Mouse (Mus musculus) cerebellum, adult 2 months (tissue): ENCODE measurements around the gene Ppie. TPM values are rescaled to one million over a fixed set of nuclear protein-coding genes. Genes with fewer than 3 reads are reported as not detected.
"Not testable (repeated sequence)": the region's sequence is repeated elsewhere in the genome, so short reads cannot be mapped to it uniquely, and the experiment has no call there.

ENCODE experiments used
- DNase-seq, 2 experiments: peaks; one replicate each; pipeline ENCODE4 v3.0.0; 2021
- H3K27ac ChIP-seq: fragments of 200-500 bp; 2 replicates; pipeline ENCODE4 v1.5.1; 2012; ENCODE audit warnings: low read length, control low read depth, inconsistent platforms; ENCODE audit not compliant: insufficient read depth
- H3K27me3 ChIP-seq: fragments of 200-500 bp; 2 replicates; pipeline ENCODE4 v1.6.1; 2012; ENCODE audit warnings: inconsistent platforms, mild to moderate bottlenecking, low read length, moderate library complexity; ENCODE audit not compliant: control insufficient read depth, insufficient read depth
- H3K4me1 ChIP-seq: fragments of 200-500 bp; 2 replicates; pipeline ENCODE4 v1.6.1; 2011; ENCODE audit warnings: low read length; ENCODE audit not compliant: control insufficient read depth, insufficient read depth
- H3K4me3 ChIP-seq: fragments of 200-500 bp; replicated peaks from 2 replicates; pipeline ENCODE3; 2011; ENCODE audit warnings: mild to moderate bottlenecking, low read depth, low read length, control low read depth; ENCODE audit not compliant: insufficient read depth
- CTCF ChIP-seq: fragments of 200-500 bp; IDR thresholded peaks from 2 replicates; pipeline ENCODE4 v1.5.1; 2011; ENCODE audit warnings: low read depth, mild to moderate bottlenecking, control low read depth, low read length, moderate library complexity, borderline replicate concordance; ENCODE audit not compliant: insufficient read depth
- POLR2A ChIP-seq: fragments of 200-500 bp; IDR thresholded peaks from 2 replicates; pipeline ENCODE4 v1.6.1; 2011; ENCODE audit warnings: low read length, control low read depth, borderline replicate concordance; ENCODE audit not compliant: insufficient read depth
- WGBS: fragments of 180-500 bp; shearing (Covaris S2); methylation state at CpG from one replicate; pipeline ENCODE4 v1.1.7; 2018; 5-methylcytosine and 5-hydroxymethylcytosine counted together
- polyA plus RNA-seq: library from polyadenylated mRNA; depleted of rRNA; stranded (reverse); fragments of >200 nt; gene quantifications from 2 replicates; pipeline ENCODE4 v1.2.3, GENCODE M21; 2012

The Ppie gene
- polyA plus RNA-seq, 1 experiment = 24.6 TPM

DNA sequence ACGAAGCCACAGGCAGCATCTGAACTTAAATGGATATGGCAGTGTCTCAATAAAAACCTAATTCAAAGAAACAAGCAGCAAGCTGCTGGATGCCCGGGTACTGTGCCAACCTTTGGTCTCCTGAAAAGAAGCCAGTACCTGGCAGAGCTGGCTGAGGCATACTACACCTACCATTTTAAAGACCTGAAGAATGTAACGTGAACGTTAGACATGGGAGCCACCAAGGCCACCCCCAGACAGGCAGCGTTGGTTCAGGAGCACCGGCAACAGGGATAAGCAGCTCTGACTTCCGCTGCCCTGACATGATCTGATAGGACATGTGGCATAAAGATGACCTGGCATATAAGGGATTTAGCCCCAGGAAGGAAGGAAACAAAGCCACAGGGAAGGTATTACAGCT, 13.1 kb downstream of the Ppie start:
- TF ChIP-seq POLR2A (no peak), CTCF (no peak)
- H3K4me1 ChIP-seq = peaks cover 18% of the 10 kb centered on the region
- H3K27ac ChIP-seq = peak overlapping the region; percentile 63; the same call in 1 of the 2 replicates
- no peak overlapping the region for H3K4me3 ChIP-seq
- 16% methylated on average over 7 of the region's 7 CpGs for WGBS
- H3K27me3 ChIP-seq = no peaks in the 10 kb centered on the region
- DNase-seq = peak; percentile 68

DNA sequence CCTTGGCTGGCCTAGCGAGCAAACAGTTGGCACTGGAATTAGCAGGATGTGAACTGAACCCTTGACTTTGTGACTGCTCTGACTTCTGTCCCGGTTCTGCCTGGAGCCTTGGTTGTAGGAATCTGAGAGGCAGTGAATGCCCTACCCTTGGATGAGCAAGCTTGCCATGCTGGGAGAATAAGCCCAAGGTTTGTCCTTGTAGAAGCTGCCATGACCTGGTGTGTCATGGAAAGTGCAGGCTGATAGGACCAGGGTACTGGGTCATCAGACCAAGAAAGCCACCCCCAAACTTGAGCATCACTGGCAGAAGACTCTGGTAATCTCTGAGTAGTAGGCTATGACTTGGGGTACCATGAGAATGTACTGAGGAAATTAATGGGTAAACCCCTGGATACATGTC, 18.5 kb downstream of the Ppie start:
- Histone ChIP-seq H3K27ac (no peak overlapping the region), H3K4me1 (peaks cover 4% of the 10 kb centered on the region), H3K4me3 (no peak overlapping the region), H3K27me3 (no peaks in the 10 kb centered on the region)
- TF ChIP-seq POLR2A (no peak), CTCF (no peak)
- DNase-seq = no peak
- 86% methylated on average over 2 of the region's 2 CpGs for WGBS

- H3K4me3 ChIP-seq, H3K27me3 ChIP-seq, DNase-seq, H3K4me1 ChIP-seq, H3K27ac ChIP-seq: not testable (repeated sequence)
- 18% methylated on average over 28 of the region's 42 CpGs for WGBS
These were observed 23.1 kb downstream of the Ppie start for GRCm38 (mm10) chr4:123116640-123117039.

- TF ChIP-seq POLR2A = no peak
- no peak for TF ChIP-seq CTCF
- no peak for DNase-seq
- Histone ChIP-seq H3K27ac (no peak within 1 kb of the TSS), H3K27me3 (peaks cover 2% of the 10 kb centered on the region; the same call in 1 of the 2 replicates), H3K4me1 (no peaks in the 10 kb centered on the region), H3K4me3 (peak within 1 kb of the TSS; percentile 37)
- 10% methylated on average over 22 of the region's 22 CpGs for WGBS
These were observed 23.7 kb downstream of the Ppie start, which contains the start of gene Oxct2b for GRCm38 (mm10) chr4:123116011-123116410. Gene Oxct2b (plus strand): TSS chr4:123116266.

- DNase-seq, H3K4me3 ChIP-seq, H3K27me3 ChIP-seq, H3K27ac ChIP-seq, H3K4me1 ChIP-seq: not testable (repeated sequence)
- WGBS = 84% methylated on average over 4 of the region's 4 CpGs
These were observed 25.1 kb downstream of the Ppie start for GRCm38 (mm10) chr4:123114651-123115050.

- Histone ChIP-seq H3K4me1 (no peaks in the 10 kb centered on the region), H3K27ac (no peak overlapping the region), H3K27me3 (peaks cover 2% of the 10 kb centered on the region; the same call in 1 of the 2 replicates), H3K4me3 (no peak overlapping the region)
- 66% methylated on average over 8 of the region's 8 CpGs for WGBS
- no peak for DNase-seq
- TF ChIP-seq POLR2A = no peak
- no peak for TF ChIP-seq CTCF
These were observed 27.5 kb downstream of the Ppie start for GRCm38 (mm10) chr4:123112216-123112764.

- not testable (repeated sequence) for DNase-seq, H3K4me3 ChIP-seq, H3K27me3 ChIP-seq, H3K4me1 ChIP-seq, H3K27ac ChIP-seq
- 80% methylated on average over 10 of the region's 10 CpGs for WGBS
These were observed 28.3 kb downstream of the Ppie start for GRCm38 (mm10) chr4:123111275-123111983.

DNA sequence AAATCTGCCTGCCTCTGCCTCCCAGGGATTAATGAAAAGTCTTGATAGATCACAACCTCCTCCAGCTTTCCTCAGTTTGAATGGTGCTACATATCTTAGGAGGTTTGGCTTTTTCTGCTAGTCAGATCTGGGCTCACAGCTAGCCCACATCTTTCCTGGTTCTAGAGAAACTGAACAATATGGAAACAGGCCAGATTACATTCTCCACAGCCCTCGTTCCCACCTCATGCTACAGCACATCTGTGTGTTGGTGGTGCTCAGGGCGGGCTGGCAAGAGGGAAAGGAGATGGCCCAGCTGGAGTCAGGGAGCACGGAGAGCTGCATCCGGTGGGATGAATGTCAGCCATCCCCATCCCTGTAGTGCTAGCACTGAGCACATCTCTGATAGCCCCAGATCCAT, 29.0 kb downstream of the Ppie start:
- 77% methylated on average over 4 of the region's 4 CpGs for WGBS
- no peaks in the 10 kb centered on the region for H3K4me1 ChIP-seq
- peaks cover under 1% of the 10 kb centered on the region; the same call in 1 of the 2 replicates for H3K27me3 ChIP-seq
- TF ChIP-seq POLR2A (no peak), CTCF (no peak)
- no peak for DNase-seq
- H3K4me3 ChIP-seq = no peak overlapping the region
- H3K27ac ChIP-seq = no peak overlapping the region

- TF ChIP-seq POLR2A = no peak
- TF ChIP-seq CTCF = no peak
- H3K27ac ChIP-seq = no peak overlapping the region
- no peak for DNase-seq
- no peaks in the 10 kb centered on the region for H3K4me1 ChIP-seq
- 86% methylated on average over 5 of the region's 5 CpGs for WGBS
- H3K27me3 ChIP-seq = no peaks in the 10 kb centered on the region; the same call in 1 of the 2 replicates
- no peak overlapping the region for H3K4me3 ChIP-seq
These were observed 31.7 kb downstream of the Ppie start for GRCm38 (mm10) chr4:123108056-123108455.
